Mouse (Mus musculus) brain, embryonic 14.5 days (tissue): ENCODE measurements around the gene Antxr2.

Experiments
- CTCF ChIP-seq: fragments of 200-500 bp; IDR thresholded peaks from 2 replicates; pipeline ENCODE4 v1.5.1; 2012; ENCODE audit warnings: inconsistent platforms, mild to moderate bottlenecking, moderate library complexity, borderline replicate concordance; ENCODE audit not compliant: insufficient read depth, insufficient read length; ENCODE audit errors: extremely low read depth
- POLR2A ChIP-seq: fragments of 200-500 bp; IDR thresholded peaks from 2 replicates; pipeline ENCODE4 v1.6.1; 2012; ENCODE audit warnings: mild to moderate bottlenecking, inconsistent platforms, borderline replicate concordance; ENCODE audit not compliant: poor library complexity, insufficient read depth, insufficient read length, severe bottlenecking; ENCODE audit errors: extremely low read depth

DNA sequence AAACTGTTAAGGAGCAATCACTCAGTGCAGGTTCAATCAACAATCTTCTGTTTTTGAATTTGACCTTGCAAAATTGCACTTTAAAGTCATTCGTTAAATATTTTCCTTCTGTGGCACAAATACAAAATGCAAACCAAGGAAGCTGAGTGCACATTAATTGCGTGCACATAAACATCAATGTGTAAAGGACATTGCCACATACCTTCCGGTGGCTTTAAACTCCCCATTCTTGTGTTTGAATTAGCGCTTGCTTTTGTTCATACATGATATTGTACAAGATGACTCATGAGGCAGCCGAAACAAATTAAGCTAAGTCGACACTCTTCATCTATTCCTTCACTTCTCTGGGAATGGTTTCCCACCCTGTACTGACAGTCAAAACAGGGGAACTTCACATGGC, 24.4 kb upstream of the Antxr2 start:
- no peak for TF ChIP-seq CTCF
- TF ChIP-seq POLR2A = no peak
